Mouse (Mus musculus): ENCODE results near the gene Tnk1.

The Tnk1 gene

GRCm38 (mm10) chr11:69858113-69858998 is at the start of gene Tnk1:
Tnk1 (minus strand) TSS chr11:69858730.
- in situ Hi-C loops (cut with MboI; ENCODE audit: low sequenced_read_pairs): no loop called here

GRCm38 (mm10) chr11:69904311-69904710 is 45.8 kb upstream of the Tnk1 start:
- in situ Hi-C loops (cut with MboI; ENCODE audit: low sequenced_read_pairs): no loop called here

GRCm38 (mm10) chr11:69902972-69903371 is 44.4 kb upstream of the Tnk1 start:
- in situ Hi-C loops (cut with MboI; ENCODE audit: low sequenced_read_pairs): no loop called here

GRCm38 (mm10) chr11:69901993-69902392 is 43.5 kb upstream of the Tnk1 start:
- in situ Hi-C loops (cut with MboI; ENCODE audit: low sequenced_read_pairs): no loop called here

- in situ Hi-C loops (cut with MboI; ENCODE audit: low sequenced_read_pairs): no loop called here
These were observed 42.9 kb upstream of the Tnk1 start for GRCm38 (mm10) chr11:69901406-69901846.

- in situ Hi-C loops (cut with MboI; ENCODE audit: low sequenced_read_pairs): no loop called here
These were observed 42.2 kb upstream of the Tnk1 start, which contains the start of the genes 2810408A11Rik and Neurl4 for GRCm38 (mm10) chr11:69900471-69901405. 2810408A11Rik (minus strand) TSS chr11:69900987. Neurl4 (plus strand) TSS chr11:69901072.

- in situ Hi-C loops (cut with MboI; ENCODE audit: low sequenced_read_pairs): no loop called here
These were observed 41.3 kb upstream of the Tnk1 start for GRCm38 (mm10) chr11:69899870-69900269.

- in situ Hi-C loops (cut with MboI; ENCODE audit: low sequenced_read_pairs): no loop called here
These were observed 36.8 kb upstream of the Tnk1 start, which contains the start of gene Acap1 for GRCm38 (mm10) chr11:69895291-69895690. Acap1 (minus strand) TSS chr11:69895539.

- in situ Hi-C loops (cut with MboI; ENCODE audit: low sequenced_read_pairs): no loop called here
These were observed 36.1 kb upstream of the Tnk1 start for GRCm38 (mm10) chr11:69894671-69895070.

- in situ Hi-C loops (cut with MboI; ENCODE audit: low sequenced_read_pairs): no loop called here
These were observed 33.0 kb upstream of the Tnk1 start for GRCm38 (mm10) chr11:69891482-69891881.

GRCm38 (mm10) chr11:69886907-69887635 is 28.5 kb upstream of the Tnk1 start:
- in situ Hi-C loops (cut with MboI; ENCODE audit: low sequenced_read_pairs): no loop called here

- in situ Hi-C loops (cut with MboI; ENCODE audit: low sequenced_read_pairs): no loop called here
These were observed 26.1 kb upstream of the Tnk1 start for GRCm38 (mm10) chr11:69884663-69885062.

GRCm38 (mm10) chr11:69884240-69884639 is 25.7 kb upstream of the Tnk1 start:
- in situ Hi-C loops (cut with MboI; ENCODE audit: low sequenced_read_pairs): no loop called here

- in situ Hi-C loops (cut with MboI; ENCODE audit: low sequenced_read_pairs): no loop called here
These were observed 25.1 kb upstream of the Tnk1 start for GRCm38 (mm10) chr11:69883527-69884151.

GRCm38 (mm10) chr11:69883066-69883465 is 24.5 kb upstream of the Tnk1 start:
- in situ Hi-C loops (cut with MboI; ENCODE audit: low sequenced_read_pairs): no loop called here

- in situ Hi-C loops (cut with MboI; ENCODE audit: low sequenced_read_pairs): no loop called here
These were observed 23.5 kb upstream of the Tnk1 start for GRCm38 (mm10) chr11:69881787-69882670.

GRCm38 (mm10) chr11:69880853-69881603 is 22.5 kb upstream of the Tnk1 start, which contains the start of gene Kctd11:
Kctd11 (minus strand) TSS chr11:69881406.
- in situ Hi-C loops (cut with MboI; ENCODE audit: low sequenced_read_pairs): no loop called here

GRCm38 (mm10) chr11:69880506-69880852 is 21.9 kb upstream of the Tnk1 start:
- in situ Hi-C loops (cut with MboI; ENCODE audit: low sequenced_read_pairs): no loop called here

Measured in CH12F3 (cell line).